Mouse (Mus musculus): ENCODE measurements around the gene Dcaf11. TPM values are rescaled to one million over a fixed set of nuclear protein-coding genes. Genes with fewer than 3 reads are reported as not detected.
A peak's percentile ranks its signal among the peaks of the same experiment; 100 is the strongest.

The Dcaf11 gene
- polyA plus RNA-seq (2012; rRNA removed), result 70.2 and 143 TPM in 2 replicates

DNA sequence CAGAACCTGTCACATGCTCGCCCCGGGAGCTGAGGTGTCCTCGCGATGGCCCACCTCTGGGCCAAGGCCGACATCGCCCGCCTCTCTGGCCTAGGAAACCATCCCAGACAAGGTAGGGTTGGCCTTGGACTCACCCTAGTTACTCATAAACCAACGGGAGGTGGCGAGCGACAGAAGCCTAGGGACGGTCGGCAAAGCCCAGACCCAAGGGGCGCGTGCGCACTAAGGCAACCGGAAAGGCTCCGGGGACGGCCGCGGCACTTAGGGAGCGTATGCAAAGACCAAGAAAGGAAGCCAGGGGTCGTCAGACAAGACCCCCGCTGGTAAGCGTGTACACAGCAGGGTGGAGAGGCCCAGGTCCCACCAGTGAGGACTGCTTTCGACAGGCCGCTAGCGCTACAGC, at the start of gene Dcaf11:
Gene Dcaf11, plus strand, starts transcription at position 208 of the 403 bp plus-strand sequence.
- Histone ChIP-seq H3K4me3 (ENCODE audit: low read depth, low read length) (peak within 1 kb of the TSS; percentile 78), H3K36me3 (ENCODE audit: control insufficient read depth, insufficient read depth, low read length) (peaks cover 23% of the 10 kb centered on the region), H3K27ac (ENCODE audit: insufficient read depth, low read depth, low read length) (peak within 1 kb of the TSS; percentile 99), H3K4me1 (ENCODE audit: control insufficient read depth, insufficient read depth, insufficient read length, low read length) (peaks cover 6% of the 10 kb centered on the region; the same call in 1 of the 2 replicates), H3K27me3 (ENCODE audit: control insufficient read depth, insufficient read depth, low read length) (no peaks in the 10 kb centered on the region)
- peak; percentile 83 for TF ChIP-seq POLR2A (IDR thresholded peaks at IDR 0.05; ENCODE audit: low read depth, low read length)
- no peak for TF ChIP-seq CTCF (IDR thresholded peaks at IDR 0.05; ENCODE audit: extremely low read depth, insufficient read length, insufficient replicate concordance, low read depth, low read length)
- WGBS, result under 1% methylated on average over 27 of the region's 27 CpGs

- WGBS, result 63% methylated on average over 22 of the region's 22 CpGs
- no peaks in the 10 kb centered on the region for H3K4me1 ChIP-seq (ENCODE audit: control insufficient read depth, insufficient read depth, insufficient read length, low read length)
- H3K27ac ChIP-seq (ENCODE audit: insufficient read depth, low read depth, low read length), result no peak within 1 kb of the TSS
- TF ChIP-seq POLR2A (IDR thresholded peaks at IDR 0.05; ENCODE audit: low read depth, low read length) (no peak), CTCF (IDR thresholded peaks at IDR 0.05; ENCODE audit: extremely low read depth, insufficient read length, insufficient replicate concordance, low read depth, low read length) (no peak)
- H3K27me3 ChIP-seq (ENCODE audit: control insufficient read depth, insufficient read depth, low read length), result 0 out of 2 replicates have a peak, but pooled peaks cover 3% of the 10 kb centered on the region
- no peaks in the 10 kb centered on the region for H3K36me3 ChIP-seq (ENCODE audit: control insufficient read depth, insufficient read depth, low read length)
- no peak within 1 kb of the TSS for H3K4me3 ChIP-seq (ENCODE audit: low read depth, low read length)
These were observed 49.6 kb upstream of the Dcaf11 start, which contains the start of gene Cpne6 for GRCm38 (mm10) chr14:55510125-55510731. TSS of gene Cpne6 (plus strand) at chr14:55510445.

- Histone ChIP-seq H3K36me3 (ENCODE audit: control insufficient read depth, insufficient read depth, low read length) (no peaks in the 10 kb centered on the region), H3K27ac (ENCODE audit: insufficient read depth, low read depth, low read length) (no peak overlapping the region), H3K4me1 (ENCODE audit: control insufficient read depth, insufficient read depth, insufficient read length, low read length) (no peaks in the 10 kb centered on the region), H3K4me3 (ENCODE audit: low read depth, low read length) (no peak overlapping the region), H3K27me3 (ENCODE audit: control insufficient read depth, insufficient read depth, low read length) (0 out of 2 replicates have a peak, but pooled peaks cover 3% of the 10 kb centered on the region)
- TF ChIP-seq CTCF (IDR thresholded peaks at IDR 0.05; ENCODE audit: extremely low read depth, insufficient read length, insufficient replicate concordance, low read depth, low read length) (no peak), POLR2A (IDR thresholded peaks at IDR 0.05; ENCODE audit: low read depth, low read length) (no peak)
- WGBS, result 39% methylated on average over 7 of the region's 7 CpGs
These were observed 48.8 kb upstream of the Dcaf11 start for GRCm38 (mm10) chr14:55511037-55511436.

- Histone ChIP-seq H3K4me1 (ENCODE audit: control insufficient read depth, insufficient read depth, insufficient read length, low read length) (no peaks in the 10 kb centered on the region), H3K27ac (ENCODE audit: insufficient read depth, low read depth, low read length) (no peak overlapping the region), H3K27me3 (ENCODE audit: control insufficient read depth, insufficient read depth, low read length) (0 out of 2 replicates have a peak, but pooled peaks cover 3% of the 10 kb centered on the region), H3K36me3 (ENCODE audit: control insufficient read depth, insufficient read depth, low read length) (no peaks in the 10 kb centered on the region), H3K4me3 (ENCODE audit: low read depth, low read length) (no peak overlapping the region)
- 49% methylated on average over 10 of the region's 10 CpGs for WGBS
- TF ChIP-seq CTCF (IDR thresholded peaks at IDR 0.05; ENCODE audit: extremely low read depth, insufficient read length, insufficient replicate concordance, low read depth, low read length) (no peak), POLR2A (IDR thresholded peaks at IDR 0.05; ENCODE audit: low read depth, low read length) (no peak)
These were observed 45.9 kb upstream of the Dcaf11 start for GRCm38 (mm10) chr14:55513927-55514326.

- peaks cover 5% of the 10 kb centered on the region; the same call in 1 of the 2 replicates for H3K4me1 ChIP-seq (ENCODE audit: control insufficient read depth, insufficient read depth, insufficient read length, low read length)
- no peak overlapping the region for H3K27ac ChIP-seq (ENCODE audit: insufficient read depth, low read depth, low read length)
- H3K36me3 ChIP-seq (ENCODE audit: control insufficient read depth, insufficient read depth, low read length), result no peaks in the 10 kb centered on the region
- H3K27me3 ChIP-seq (ENCODE audit: control insufficient read depth, insufficient read depth, low read length), result peaks cover 10% of the 10 kb centered on the region; the same call in 1 of the 2 replicates
- no peak overlapping the region for H3K4me3 ChIP-seq (ENCODE audit: low read depth, low read length)
- TF ChIP-seq CTCF (IDR thresholded peaks at IDR 0.05; ENCODE audit: extremely low read depth, insufficient read length, insufficient replicate concordance, low read depth, low read length) (no peak), POLR2A (IDR thresholded peaks at IDR 0.05; ENCODE audit: low read depth, low read length) (no peak)
- WGBS, result 84% methylated on average over 4 of the region's 4 CpGs
These were observed 44.0 kb upstream of the Dcaf11 start for GRCm38 (mm10) chr14:55515846-55516245.

DNA sequence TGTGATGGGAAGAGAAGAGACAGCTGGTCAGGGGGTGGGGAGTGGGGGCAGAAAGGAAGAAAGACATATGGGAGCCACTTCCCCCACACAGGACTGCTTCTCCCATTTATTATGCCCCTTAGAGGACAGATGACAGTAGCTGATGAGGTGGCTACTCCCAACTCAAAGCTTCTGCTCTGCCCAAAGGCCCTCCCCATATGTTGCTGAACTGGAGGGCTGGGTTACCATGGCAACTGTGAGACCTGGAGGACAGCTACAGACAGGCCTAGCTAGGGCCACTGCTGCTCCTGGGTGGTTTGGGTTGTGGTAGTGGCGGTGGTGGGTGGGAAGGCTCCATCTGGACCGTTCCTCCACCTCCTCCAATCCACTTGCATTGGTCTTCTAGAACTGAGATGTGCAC, 40.9 kb upstream of the Dcaf11 start:
- 77% methylated on average over 2 of the region's 2 CpGs for WGBS
- Histone ChIP-seq H3K4me1 (ENCODE audit: control insufficient read depth, insufficient read depth, insufficient read length, low read length) (peaks cover 5% of the 10 kb centered on the region; the same call in 1 of the 2 replicates), H3K27me3 (ENCODE audit: control insufficient read depth, insufficient read depth, low read length) (peaks cover 17% of the 10 kb centered on the region), H3K27ac (ENCODE audit: insufficient read depth, low read depth, low read length) (no peak overlapping the region), H3K36me3 (ENCODE audit: control insufficient read depth, insufficient read depth, low read length) (no peaks in the 10 kb centered on the region), H3K4me3 (ENCODE audit: low read depth, low read length) (no peak overlapping the region)
- TF ChIP-seq CTCF (IDR thresholded peaks at IDR 0.05; ENCODE audit: extremely low read depth, insufficient read length, insufficient replicate concordance, low read depth, low read length) (no peak), POLR2A (IDR thresholded peaks at IDR 0.05; ENCODE audit: low read depth, low read length) (no peak)

DNA sequence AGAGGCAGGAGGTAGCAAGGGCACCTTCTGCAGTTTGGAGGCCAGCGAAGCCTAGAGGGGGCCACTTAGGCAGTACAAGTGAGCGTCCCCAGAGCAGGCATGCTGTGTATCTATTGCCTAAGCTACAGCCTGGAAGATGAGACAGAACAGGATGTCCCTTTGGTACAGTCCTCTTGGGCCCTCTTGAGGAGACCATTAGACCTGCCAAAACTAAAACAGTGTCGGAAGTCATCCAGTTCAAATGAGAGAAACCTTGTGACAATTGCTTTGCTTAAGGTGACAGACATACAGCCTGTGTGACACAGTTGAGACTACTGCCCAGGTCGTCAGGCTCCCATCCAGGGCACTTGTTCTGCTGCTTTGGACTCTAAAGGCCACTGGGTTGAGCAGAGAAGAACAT, 40.2 kb upstream of the Dcaf11 start:
- H3K4me1 ChIP-seq (ENCODE audit: control insufficient read depth, insufficient read depth, insufficient read length, low read length), result peaks cover 5% of the 10 kb centered on the region; the same call in 1 of the 2 replicates
- TF ChIP-seq POLR2A (IDR thresholded peaks at IDR 0.05; ENCODE audit: low read depth, low read length) (no peak), CTCF (IDR thresholded peaks at IDR 0.05; ENCODE audit: extremely low read depth, insufficient read length, insufficient replicate concordance, low read depth, low read length) (no peak)
- no peak overlapping the region for H3K4me3 ChIP-seq (ENCODE audit: low read depth, low read length)
- H3K27ac ChIP-seq (ENCODE audit: insufficient read depth, low read depth, low read length), result no peak overlapping the region
- H3K27me3 ChIP-seq (ENCODE audit: control insufficient read depth, insufficient read depth, low read length), result peaks cover 17% of the 10 kb centered on the region
- H3K36me3 ChIP-seq (ENCODE audit: control insufficient read depth, insufficient read depth, low read length), result no peaks in the 10 kb centered on the region
- 71% methylated on average over 4 of the region's 4 CpGs for WGBS

All from small intestine, adult 2 months (tissue).